Mouse (Mus musculus) neutrophil, adult 5-6 weeks (primary cell): ENCODE results near the gene Tll2. TPM values are rescaled to one million over a fixed set of nuclear protein-coding genes. Genes with fewer than 3 reads are reported as not detected.

Source experiments
- ATAC-seq: fragments of 151-379, 151-347 bp; 2 replicates; pipeline ENCODE4 v1.8.0; 2017; ENCODE audit warnings: mild to moderate bottlenecking, moderate TSS enrichment; ENCODE audit not compliant: insufficient number of reproducible peaks, poor library complexity, low FRiP score, severe bottlenecking; ENCODE audit errors: extremely low read depth
- total RNA-seq: library from RNA; stranded (forward); fragments of 200-1000 nt; gene quantifications from 2 replicates; pipeline ENCODE4 v1.2.3, GENCODE M21; 2017

Tll2 gene
- total RNA-seq, 1 experiment from 2014 or later = 0.35 TPM

DNA sequence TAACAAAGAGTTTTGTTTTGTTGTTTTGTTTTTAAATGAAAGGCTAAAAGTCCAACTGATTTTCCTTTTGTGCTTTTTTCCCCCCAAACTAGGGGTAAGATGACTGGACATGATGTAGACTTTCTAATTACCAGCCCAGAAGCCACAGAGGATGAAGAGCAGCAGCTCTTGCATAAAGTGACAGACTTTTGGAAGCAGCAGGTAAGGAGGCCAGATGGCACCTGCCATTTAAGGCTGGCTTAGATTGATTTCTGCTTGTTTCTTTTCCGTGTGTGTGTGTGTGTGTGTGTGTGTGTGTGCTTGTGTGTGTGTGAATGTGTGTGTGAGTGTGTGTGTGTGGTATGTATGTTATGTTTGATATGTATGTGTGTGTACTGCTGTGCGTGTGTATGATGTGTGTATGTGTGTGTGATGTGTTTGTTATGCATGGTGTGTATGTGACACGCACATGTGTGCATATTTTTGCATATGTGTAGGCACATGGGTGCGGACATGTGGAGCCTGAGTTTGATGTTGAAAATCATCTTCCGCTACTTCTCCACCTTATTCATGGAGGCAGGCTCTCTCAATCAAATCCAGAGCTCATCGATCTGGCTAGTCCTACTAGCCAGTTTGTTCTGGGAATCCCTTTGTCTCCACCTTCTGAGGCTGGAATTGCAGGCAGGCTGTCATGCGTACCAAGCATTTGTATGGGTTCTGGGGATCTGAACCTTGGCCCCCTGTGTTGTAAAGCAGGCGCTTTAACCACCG lies 159.0 kb downstream of the Tll2 start:
- no peak for ATAC-seq

DNA sequence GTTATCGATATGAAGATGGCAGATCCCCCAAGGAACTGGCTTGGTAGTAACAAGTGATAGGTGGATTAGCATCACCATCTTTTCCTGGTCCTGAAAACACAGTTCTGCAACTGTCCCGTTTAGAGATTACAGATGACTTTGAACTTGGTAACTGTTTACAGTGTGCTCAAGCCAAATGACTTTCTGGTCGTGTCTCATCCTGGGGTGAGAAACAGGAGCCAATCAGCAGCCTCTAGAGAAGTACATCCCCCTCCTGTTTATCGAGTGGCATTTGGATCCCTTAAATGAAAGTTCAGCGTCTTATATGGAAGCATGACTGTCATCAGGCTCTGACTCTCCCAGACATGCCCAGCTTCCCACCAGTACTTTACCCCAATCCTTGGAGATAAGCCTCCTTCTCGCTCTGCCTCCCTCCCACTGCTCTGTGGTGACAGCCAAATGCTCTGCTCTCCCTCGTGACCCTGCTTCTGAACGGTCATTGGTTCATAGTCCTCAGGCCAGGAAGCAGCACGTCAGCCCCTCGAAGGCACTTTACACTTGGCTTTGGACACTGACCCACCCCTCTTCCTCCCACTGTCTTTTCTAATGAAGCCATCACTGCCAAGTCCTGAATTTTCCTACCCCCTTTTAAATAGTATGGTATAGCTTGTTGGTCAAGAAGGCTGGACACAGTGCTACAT lies 161.4 kb downstream of the Tll2 start:
- no peak for ATAC-seq

DNA sequence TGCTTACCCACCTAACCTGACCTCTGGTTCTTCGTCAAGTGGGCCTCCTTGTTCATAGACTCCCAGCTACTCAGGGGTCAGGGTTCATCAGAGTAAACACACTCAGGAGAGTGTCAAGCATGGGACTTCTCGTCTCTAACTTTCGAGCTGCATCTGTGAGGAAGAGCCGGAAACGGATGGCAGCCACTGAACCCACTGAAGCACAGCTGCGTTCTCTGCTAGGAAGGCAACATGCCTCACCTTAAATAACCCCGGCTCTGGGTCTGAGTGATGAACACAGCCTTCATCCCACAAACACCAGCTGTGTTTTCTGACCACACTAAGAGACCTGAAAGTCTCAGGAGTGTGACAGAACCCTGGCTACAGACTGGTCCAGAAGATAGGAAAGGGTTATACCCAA lies 167.5 kb downstream of the Tll2 start:
- ATAC-seq = peak; percentile 33; the same call in 1 of the 2 replicates

DNA sequence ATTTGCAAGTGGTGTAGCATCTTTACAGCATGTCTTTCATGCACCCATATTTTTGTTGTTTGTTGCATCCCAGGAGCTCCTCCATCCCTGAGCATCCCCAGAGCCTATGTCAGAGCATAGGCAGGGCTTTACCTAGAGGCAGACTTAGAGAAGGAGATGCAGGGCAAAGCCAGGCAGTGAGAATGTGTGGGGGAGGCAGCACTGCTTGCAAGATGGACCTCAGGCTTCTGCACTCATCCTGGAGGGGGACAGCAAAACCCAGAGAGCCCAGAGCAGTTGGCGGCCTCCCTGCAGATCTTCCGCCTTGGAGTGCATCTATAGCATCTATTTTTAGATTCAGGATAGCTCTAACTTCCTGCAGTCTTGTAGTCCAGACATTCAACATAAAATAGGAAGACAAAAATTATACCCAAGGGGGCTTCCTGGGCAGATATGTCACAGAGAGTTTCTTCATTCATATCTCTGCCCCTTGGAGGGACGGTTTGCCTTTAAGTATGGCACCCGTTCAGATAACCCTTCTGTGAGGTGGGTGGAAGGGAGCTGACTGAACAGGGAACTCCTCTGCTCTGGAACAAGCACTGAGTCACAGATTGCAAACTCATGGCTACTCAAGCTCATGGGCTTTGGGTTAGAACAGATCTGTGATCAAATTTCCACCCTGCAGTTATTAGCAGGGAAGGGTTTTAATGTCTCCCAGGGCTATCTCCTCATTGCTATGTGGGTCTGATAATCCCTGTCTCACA lies 170.7 kb downstream of the Tll2 start:
- ATAC-seq = no peak

Other genes with a start within 250 kb of the Tll2 start
- 181 and 203 TPM in 2 replicates for gene Blnk, start 212.3 kb downstream of the Tll2 start, total RNA-seq
- 1.1 TPM in 1 of 2 replicates, not detected in the other for gene Dntt, start 177.6 kb downstream of the Tll2 start, total RNA-seq
- gene Opalin, start 129.7 kb downstream of the Tll2 start, total RNA-seq = not detected in 2 replicates
- 202 and 206 TPM in 2 replicates for gene Tm9sf3, start 57.2 kb upstream of the Tll2 start, total RNA-seq
- 103 and 110 TPM in 2 replicates for gene Pik3ap1, start 178.3 kb upstream of the Tll2 start, total RNA-seq